Mouse (Mus musculus) urinary bladder, postnatal 4 days (tissue): ENCODE measurements around the gene Polr2l.

Experiments
- DNase-seq, 2 experiments: peaks; one replicate each; pipeline ENCODE4 v3.0.0; 2021 to 2022; ENCODE audit warnings: low spot score in 2 of 2

Polr2l gene

DNA sequence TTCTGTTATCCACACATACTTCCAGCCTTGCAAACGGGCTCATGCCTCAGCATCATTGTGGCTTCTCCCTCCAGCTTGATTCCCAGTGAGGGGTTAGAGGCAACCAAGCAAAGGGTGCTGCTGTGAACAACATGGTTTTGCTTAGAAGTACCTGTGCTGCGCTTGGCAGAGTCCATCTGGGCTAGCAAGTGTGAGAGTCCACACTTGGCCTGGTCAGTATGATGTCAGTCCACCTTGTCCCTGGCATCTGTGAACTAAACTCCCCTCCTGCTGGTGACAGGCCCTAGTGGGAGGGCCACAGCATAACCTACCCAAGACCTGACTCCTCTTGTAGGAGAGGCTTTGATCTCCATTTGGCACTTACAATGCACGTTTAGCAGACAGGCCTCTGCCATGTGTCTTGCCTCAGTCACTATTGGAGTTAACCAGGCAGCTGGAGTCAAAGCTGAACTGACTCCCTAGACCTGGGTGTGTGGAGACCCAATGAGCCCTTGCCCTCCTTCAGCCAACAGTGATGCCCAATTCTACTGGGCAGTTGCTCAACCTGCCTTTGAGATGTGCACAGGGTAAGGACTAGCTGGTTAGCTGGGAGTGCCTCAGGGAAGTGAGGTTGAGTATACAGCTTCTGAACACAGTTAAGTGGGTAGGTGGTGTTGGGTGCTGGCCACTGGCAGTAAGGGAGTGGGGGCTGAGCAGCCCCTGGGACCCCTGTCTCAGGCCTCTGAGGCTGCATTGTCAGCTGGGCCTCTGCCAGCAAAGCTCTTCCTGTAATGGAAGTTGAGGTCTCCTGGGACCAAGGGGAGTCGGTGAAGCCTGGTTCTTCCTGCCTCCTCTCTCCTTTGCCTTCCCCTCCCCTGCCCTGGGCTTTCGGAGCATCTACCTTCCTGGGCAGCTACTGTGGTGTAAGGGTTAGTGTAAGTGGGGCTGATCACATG, 9.5 kb upstream of the Polr2l start:
- DNase-seq, result no peak

GRCm38 (mm10) chr7:141483114-141483653, 8.3 kb upstream of the Polr2l start:
- DNase-seq, result no peak

GRCm38 (mm10) chr7:141482531-141483024, 7.6 kb upstream of the Polr2l start:
- no peak for DNase-seq

DNA sequence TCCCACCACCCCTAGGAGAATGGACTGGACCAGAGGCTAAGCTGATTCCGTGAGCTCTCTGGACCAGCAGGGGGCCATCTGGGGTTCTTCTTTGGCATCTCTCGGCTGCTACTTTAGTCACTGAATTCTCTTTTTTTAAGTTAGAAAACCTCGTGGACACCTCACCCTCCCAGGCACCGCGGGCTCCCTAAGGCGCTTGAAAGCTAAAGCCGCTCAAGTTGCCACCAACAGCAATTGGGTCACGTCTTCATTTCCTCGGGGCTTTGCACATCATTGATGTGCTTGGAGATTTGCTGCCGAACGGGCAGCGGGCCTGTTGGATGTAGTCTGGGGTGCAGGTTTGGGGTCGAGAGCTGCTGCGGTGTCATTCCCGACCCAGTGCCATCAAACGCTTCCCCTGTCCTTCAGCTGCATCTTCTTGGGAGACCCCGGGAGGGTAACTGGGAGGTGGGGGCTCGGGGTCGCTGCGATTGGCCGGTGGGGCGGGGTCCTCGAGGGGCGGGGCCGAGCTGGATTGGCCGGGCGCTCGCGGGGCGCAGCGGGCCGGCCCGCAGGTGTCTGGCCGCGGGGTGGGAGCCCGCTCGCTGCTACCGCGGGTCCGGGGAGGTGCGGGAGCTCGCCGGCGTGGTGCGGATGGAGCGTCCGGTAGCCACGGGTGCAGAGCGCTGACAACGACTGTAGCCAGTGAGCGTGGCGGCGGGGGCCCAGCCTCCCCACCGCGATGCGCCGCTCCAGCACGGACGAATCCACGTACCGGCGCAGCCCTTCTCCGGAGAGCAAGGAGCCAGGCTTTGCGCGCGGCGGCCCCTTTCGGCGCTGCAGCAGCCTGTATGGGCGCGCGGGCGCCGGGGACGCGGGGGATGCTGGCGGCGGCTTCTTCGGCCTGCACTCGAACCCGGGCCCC, 6.8 kb upstream of the Polr2l start:
- DNase-seq, result no peak

- DNase-seq, result peak in 1 of 2 experiments; percentile 53
These were observed 6.0 kb upstream of the Polr2l start for GRCm38 (mm10) chr7:141480842-141481497.

- DNase-seq, result no peak
These were observed 3.4 kb upstream of the Polr2l start for GRCm38 (mm10) chr7:141478270-141478748.

- DNase-seq, result no peak
These were observed 2.8 kb upstream of the Polr2l start for GRCm38 (mm10) chr7:141477578-141478269.

- DNase-seq, result no peak
These were observed 2.0 kb upstream of the Polr2l start for GRCm38 (mm10) chr7:141476981-141477370.

DNA sequence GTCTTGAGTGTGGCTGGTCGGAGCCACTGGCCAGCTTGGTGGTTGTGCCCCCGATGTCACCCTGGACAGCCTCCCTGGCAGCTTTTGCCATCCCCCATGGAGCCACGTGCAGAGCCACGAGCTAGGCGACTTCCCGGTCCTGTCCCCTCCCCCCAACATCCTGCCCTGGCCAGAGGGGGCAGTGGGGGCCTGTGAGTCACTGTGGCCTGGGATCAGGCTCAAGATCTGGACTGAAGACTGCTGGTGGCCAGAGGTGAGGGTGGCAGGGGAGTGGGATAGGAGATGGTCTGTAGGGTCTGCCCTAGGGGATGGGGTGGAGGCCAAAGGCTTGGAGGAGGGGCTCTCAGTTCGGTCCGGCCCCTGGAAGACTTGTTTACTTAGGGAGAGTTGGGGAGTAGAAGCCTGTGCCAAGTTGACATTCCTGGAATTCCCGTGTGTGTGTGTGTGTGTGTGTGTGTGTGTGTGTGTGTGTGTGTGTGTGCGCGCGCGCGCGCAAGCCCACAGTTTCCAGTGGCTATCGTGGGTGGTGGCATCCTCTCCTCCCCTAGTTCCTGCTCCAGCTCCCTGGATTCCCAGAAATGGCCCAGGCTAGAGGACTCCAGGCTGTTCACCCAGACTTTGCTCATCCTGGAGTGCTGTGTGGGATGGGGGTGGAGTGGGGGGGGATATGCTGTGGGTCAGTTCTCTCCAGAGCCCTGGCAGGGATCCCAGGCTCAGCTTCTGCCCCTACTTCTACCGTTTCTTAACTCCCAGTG, 1.5 kb upstream of the Polr2l start:
- DNase-seq, result peak; percentile 80 to 82

- no peak for DNase-seq
These were observed 850 bp upstream of the Polr2l start for GRCm38 (mm10) chr7:141475805-141476158.

DNA sequence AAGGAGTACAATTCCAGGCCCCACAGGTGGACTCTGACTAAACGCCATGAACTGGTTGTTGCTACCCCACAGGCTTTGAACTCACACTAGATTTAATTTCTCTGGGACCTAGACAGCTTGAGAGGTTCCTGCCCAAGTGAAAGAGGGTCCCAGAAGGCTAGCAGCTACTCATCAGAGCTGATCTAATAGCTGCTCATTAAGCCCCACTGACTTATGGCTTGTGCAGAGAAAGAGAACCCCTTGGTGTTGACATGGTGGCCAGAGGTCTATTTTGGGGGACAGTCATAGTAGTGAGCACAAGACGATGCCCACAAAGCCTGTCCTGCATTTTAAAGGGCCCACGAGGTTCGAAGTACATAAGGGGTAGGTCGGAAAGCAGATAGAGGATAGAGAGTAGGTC, 772 bp downstream of the Polr2l start:
- no peak for DNase-seq

DNA sequence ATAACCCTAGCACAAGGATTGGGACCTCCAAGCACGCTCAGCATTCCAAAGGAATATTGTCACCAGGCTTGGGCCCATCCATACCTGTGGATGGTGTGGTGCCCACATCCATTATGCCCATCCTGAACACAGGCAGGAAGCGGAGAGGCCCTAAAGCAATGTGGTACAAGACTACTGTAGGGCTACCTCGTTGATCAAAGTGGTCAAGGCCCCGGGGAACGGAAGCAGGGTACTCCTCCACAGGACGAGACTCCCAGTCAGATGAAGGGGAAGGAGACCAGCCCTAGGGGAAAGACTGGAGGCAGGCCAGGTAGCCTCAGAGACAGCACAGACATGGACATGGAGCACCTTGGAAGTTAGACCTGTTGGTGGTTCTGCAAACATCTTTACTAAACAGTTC, 2.2 kb downstream of the Polr2l start:
- DNase-seq, result no peak

GRCm38 (mm10) chr7:141472226-141472625, 2.7 kb downstream of the Polr2l start:
- no peak for DNase-seq

- DNase-seq, result no peak
These were observed 3.7 kb downstream of the Polr2l start for GRCm38 (mm10) chr7:141471236-141471635.

- no peak for DNase-seq
These were observed 4.3 kb downstream of the Polr2l start for GRCm38 (mm10) chr7:141470637-141470944.

GRCm38 (mm10) chr7:141469901-141470636, 4.9 kb downstream of the Polr2l start:
- no peak for DNase-seq

DNA sequence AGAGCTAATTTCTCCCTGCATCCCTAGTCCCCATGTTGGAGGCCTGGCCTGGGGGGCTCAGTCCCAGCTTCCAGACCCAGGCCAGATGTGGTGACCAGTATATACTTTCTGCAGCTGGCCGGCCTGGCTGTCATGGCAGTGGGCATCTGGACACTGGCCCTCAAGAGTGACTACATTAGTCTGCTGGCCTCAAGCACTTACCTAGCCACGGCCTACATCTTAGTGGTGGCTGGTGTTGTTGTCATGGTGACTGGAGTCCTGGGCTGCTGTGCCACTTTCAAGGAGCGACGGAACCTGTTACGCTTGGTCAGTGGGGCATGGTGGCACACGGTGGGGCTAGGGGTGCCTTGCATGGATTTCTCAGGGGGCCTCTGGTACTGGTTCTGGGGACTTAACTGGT, 5.6 kb downstream of the Polr2l start:
- DNase-seq, result no peak

- peak in 1 of 2 experiments; percentile 65 for DNase-seq
These were observed 6.3 kb downstream of the Polr2l start for GRCm38 (mm10) chr7:141468522-141469211.

DNA sequence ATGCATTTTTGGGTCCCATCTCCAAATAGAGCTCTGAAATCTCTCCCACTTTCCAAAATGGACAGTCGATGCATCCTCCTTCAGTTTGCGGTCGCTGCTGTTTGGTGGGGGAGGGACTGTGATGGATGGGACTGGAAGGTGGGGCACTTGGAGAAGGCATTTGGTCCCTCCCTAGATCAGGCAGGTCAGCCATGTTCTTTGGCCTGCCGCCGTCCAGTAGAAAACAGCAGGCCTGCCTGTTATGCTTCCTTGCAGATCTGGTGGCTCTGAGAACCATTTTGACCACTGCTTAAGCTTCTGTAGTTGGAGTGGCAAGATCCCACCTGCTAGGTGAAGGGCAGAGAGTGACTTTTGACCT, 6.8 kb downstream of the Polr2l start:
- DNase-seq, result no peak
